Mouse (Mus musculus): ENCODE results near the gene Ptpn1.

DNA sequence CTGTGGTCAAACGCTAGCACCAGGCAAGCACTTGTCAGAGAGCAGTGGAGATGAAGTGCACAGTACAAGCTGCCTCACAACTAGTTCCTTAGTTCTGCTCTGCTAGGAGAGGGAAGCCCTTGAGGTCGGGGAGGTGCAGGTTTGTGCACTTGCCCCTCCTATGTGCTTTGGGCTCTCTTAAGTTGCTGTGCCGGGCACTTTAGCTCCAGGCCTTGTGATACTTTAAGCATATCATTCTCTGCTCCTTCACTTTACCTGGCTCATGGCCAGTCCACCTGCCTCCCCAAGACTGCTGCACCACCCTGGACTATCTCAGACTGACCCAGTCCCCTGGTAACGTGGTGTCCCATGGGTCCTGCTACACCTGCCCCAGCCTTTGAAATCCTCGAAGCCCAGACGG is 16.2 kb downstream of the Ptpn1 start:
- TF ChIP-seq CTCF (IDR thresholded peaks at IDR 0.05; ENCODE audit: low read depth) = no peak
- no peak for TF ChIP-seq EP300 (IDR thresholded peaks at IDR 0.05; ENCODE audit: low read depth)

All from liver, embryonic 14.5 days (tissue).